Mouse (Mus musculus): ENCODE data around the gene Cxcl17. TPM values are rescaled to one million over a fixed set of nuclear protein-coding genes. Genes with fewer than 3 reads are reported as not detected.

The Cxcl17 gene
- polyA plus RNA-seq, 1 experiment: 0.06 TPM

DNA sequence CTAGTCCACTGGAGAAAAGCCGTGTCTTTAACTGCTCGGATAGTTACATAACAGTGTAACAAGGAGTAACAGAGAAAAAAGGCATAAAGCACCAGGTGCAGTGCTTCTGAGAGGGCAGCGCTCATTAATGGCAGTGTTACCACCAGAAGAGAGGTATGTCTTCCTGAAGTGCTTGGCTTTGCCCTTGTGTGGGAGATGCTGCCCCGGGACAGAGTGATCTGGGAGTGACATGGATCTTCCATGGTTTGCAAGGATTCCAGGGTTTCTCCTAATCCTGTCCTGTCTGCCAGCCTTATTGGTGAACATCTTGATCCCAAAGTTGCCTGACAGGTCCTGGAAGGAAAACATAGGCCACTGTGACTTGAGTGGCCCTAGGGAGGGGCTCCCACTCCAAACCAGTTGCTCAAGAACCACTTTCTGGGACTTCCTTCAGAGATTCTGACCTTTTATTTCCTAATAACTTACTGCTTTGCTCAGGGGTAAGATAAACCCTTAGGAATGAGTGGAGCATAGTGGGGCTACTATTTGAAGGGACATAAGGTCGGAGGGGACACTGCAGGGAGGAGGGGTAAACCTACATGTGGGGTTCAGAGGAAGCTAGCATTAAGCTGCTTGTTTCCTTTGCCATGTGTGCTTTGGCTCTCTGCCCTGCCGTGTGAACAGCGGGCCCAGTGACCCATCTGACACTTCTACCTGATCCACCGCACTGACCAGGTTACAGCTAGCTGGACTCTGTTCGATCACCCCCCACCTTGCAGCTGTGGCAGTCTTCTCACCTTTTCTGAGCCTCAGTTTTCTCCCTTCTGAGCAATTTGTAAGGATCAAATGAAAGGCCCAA is 27.5 kb upstream of the Cxcl17 start:
- Histone ChIP-seq H3ac (ENCODE audit: control insufficient read depth, insufficient read length) (no peak overlapping the region), H3K4me2 (ENCODE audit: low read depth) (no peak overlapping the region), H3K27me3 (ENCODE audit: control insufficient read depth, insufficient read depth, insufficient read length) (peaks cover 8% of the 10 kb centered on the region), H3K79me2 (ENCODE audit: control insufficient read depth, insufficient read depth) (no peaks in the 10 kb centered on the region), H3K4me3 (no peak overlapping the region), H3K36me3 (ENCODE audit: control insufficient read depth, insufficient read depth) (no peaks in the 10 kb centered on the region)
- TF ChIP-seq TCF3 (IDR thresholded peaks at IDR 0.05; ENCODE audit: insufficient read length, low read depth) (no peak), MAX (IDR thresholded peaks at IDR 0.05; ENCODE audit: low read depth) (no peak), TCF12 (IDR thresholded peaks at IDR 0.05; ENCODE audit: insufficient read depth, poor library complexity, severe bottlenecking) (no peak), USF1 (IDR thresholded peaks at IDR 0.05; ENCODE audit: low read depth) (no peak), CEBPB (IDR thresholded peaks at IDR 0.05; ENCODE audit: insufficient read depth, poor library complexity, severe bottlenecking) (no peak), MYOD1 (IDR thresholded peaks at IDR 0.05; ENCODE audit: control insufficient read depth in 1 of 3, insufficient read length in 2 of 3, low read depth in 2 of 3) (no peak), POLR2AphosphoS2 (IDR thresholded peaks at IDR 0.05; ENCODE audit: insufficient read length, low read depth) (no peak), REST (IDR thresholded peaks at IDR 0.05; ENCODE audit: insufficient read depth, insufficient read length) (no peak), POLR2A (IDR thresholded peaks at IDR 0.05; ENCODE audit: insufficient read length, low read depth) (no peak), E2F4 (IDR thresholded peaks at IDR 0.05; ENCODE audit: insufficient read depth) (no peak), MYOG (IDR thresholded peaks at IDR 0.05; ENCODE audit: control insufficient read depth in 1 of 3, insufficient read depth in 1 of 3, insufficient read length in 2 of 3, low read depth in 2 of 3) (no peak), SRF (IDR thresholded peaks at IDR 0.05; ENCODE audit: control insufficient read depth, insufficient read length, low read depth) (no peak)

DNA sequence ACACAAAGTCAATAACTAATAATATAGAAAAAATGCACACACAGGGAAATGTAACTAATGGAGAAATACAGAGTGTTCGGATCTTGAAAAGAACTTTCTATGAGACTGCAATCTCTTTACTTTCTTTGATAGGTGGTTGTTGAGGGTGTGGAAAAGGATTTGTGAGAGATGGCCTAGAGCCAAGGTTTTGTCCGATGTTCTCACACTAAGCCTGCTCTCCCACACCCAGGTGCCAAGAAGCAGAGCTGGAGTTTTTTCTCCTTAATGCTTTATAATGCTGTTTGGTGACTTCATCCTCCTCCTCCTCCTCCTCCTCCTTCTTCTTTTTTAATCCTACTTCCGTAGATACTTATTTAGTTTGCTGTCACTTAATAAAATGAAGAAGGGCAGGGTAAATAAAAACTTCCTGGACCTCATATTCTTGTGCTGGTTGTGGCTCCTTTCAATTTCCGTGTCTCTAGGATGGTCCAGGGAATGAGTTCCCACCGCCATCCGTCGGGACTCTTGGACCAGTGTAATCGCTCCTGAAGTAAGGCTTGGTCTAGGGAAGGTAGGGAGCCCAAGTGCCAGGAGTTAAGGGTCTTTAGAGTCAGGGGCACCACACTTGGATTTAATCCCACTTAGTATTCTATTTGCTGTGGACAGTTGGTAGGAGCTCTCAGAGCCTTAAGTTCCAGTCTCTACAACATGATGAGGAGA is 26.6 kb upstream of the Cxcl17 start:
- Histone ChIP-seq H3K4me2 (ENCODE audit: low read depth) (no peak overlapping the region), H3K36me3 (ENCODE audit: control insufficient read depth, insufficient read depth) (no peaks in the 10 kb centered on the region), H3ac (ENCODE audit: control insufficient read depth, insufficient read length) (no peak overlapping the region), H3K79me2 (ENCODE audit: control insufficient read depth, insufficient read depth) (no peaks in the 10 kb centered on the region), H3K27me3 (ENCODE audit: control insufficient read depth, insufficient read depth, insufficient read length) (peaks cover 8% of the 10 kb centered on the region), H3K4me3 (no peak overlapping the region)
- TF ChIP-seq SRF (IDR thresholded peaks at IDR 0.05; ENCODE audit: control insufficient read depth, insufficient read length, low read depth): no peak
- TF ChIP-seq POLR2AphosphoS2 (IDR thresholded peaks at IDR 0.05; ENCODE audit: insufficient read length, low read depth): no peak
- TF ChIP-seq MYOG (IDR thresholded peaks at IDR 0.05; ENCODE audit: control insufficient read depth in 1 of 3, insufficient read depth in 1 of 3, insufficient read length in 2 of 3, low read depth in 2 of 3): no peak
- no peak for TF ChIP-seq REST (IDR thresholded peaks at IDR 0.05; ENCODE audit: insufficient read depth, insufficient read length)
- TF ChIP-seq TCF3 (IDR thresholded peaks at IDR 0.05; ENCODE audit: insufficient read length, low read depth): no peak
- TF ChIP-seq CEBPB (IDR thresholded peaks at IDR 0.05; ENCODE audit: insufficient read depth, poor library complexity, severe bottlenecking): no peak
- TF ChIP-seq TCF12 (IDR thresholded peaks at IDR 0.05; ENCODE audit: insufficient read depth, poor library complexity, severe bottlenecking): no peak
- TF ChIP-seq MYOD1 (IDR thresholded peaks at IDR 0.05; ENCODE audit: control insufficient read depth in 1 of 3, insufficient read length in 2 of 3, low read depth in 2 of 3): no peak
- no peak for TF ChIP-seq MAX (IDR thresholded peaks at IDR 0.05; ENCODE audit: low read depth)
- TF ChIP-seq E2F4 (IDR thresholded peaks at IDR 0.05; ENCODE audit: insufficient read depth): no peak
- TF ChIP-seq POLR2A (IDR thresholded peaks at IDR 0.05; ENCODE audit: insufficient read length, low read depth): no peak

DNA sequence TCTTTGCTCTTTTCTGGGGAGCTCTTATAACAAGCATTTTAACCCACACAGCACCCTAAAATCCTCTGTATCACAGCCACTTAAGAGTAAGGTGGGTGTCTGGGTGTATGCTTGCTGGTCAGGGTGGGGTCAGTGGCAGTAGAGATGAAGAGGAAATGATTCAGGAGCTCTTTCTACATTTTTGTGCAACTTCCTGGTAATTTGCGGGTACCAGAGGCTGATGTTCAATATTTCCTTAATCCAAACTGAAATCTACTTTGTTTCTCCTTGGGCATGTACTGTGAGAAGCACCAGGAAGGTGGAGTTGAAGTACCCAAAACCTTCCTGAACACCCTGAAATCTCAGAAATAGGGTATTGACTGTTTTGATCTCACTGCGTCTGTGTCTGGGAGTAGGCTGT is 24.0 kb upstream of the Cxcl17 start:
- H3K27me3 ChIP-seq (ENCODE audit: control insufficient read depth, insufficient read depth, insufficient read length): no peaks in the 10 kb centered on the region
- no peak overlapping the region for H3K4me2 ChIP-seq (ENCODE audit: low read depth)
- no peak overlapping the region for H3K4me3 ChIP-seq
- TF ChIP-seq POLR2A (IDR thresholded peaks at IDR 0.05; ENCODE audit: insufficient read length, low read depth) (no peak), REST (IDR thresholded peaks at IDR 0.05; ENCODE audit: insufficient read depth, insufficient read length) (no peak), MAX (IDR thresholded peaks at IDR 0.05; ENCODE audit: low read depth) (no peak), E2F4 (IDR thresholded peaks at IDR 0.05; ENCODE audit: insufficient read depth) (no peak)
- no peak overlapping the region for H3ac ChIP-seq (ENCODE audit: control insufficient read depth, insufficient read length)
- H3K79me2 ChIP-seq (ENCODE audit: control insufficient read depth, insufficient read depth): no peaks in the 10 kb centered on the region
- no peaks in the 10 kb centered on the region for H3K36me3 ChIP-seq (ENCODE audit: control insufficient read depth, insufficient read depth)

DNA sequence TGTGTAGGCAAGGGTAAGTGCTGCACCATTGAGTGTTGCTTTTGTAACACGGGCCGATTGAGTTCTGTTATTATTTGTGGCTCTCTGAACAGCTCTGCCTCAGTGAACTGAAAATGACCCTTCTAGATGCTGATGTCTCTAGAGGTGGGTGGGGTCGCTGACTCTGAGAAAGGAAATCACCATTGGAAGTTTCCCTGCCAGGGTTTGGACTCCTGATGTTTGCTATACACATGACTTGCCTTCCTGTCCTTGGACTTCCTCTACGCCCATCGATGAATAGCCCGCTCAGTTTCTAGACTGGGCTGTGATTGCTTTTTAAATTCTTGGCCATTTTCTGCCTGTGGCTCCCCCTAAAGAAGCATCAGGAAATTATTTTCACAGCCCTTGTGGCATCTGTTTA is 23.5 kb upstream of the Cxcl17 start:
- Histone ChIP-seq H3K36me3 (ENCODE audit: control insufficient read depth, insufficient read depth) (no peaks in the 10 kb centered on the region), H3K4me3 (no peak overlapping the region), H3ac (ENCODE audit: control insufficient read depth, insufficient read length) (no peak overlapping the region), H3K4me2 (ENCODE audit: low read depth) (no peak overlapping the region), H3K79me2 (ENCODE audit: control insufficient read depth, insufficient read depth) (no peaks in the 10 kb centered on the region), H3K27me3 (ENCODE audit: control insufficient read depth, insufficient read depth, insufficient read length) (no peaks in the 10 kb centered on the region)
- TF ChIP-seq REST (IDR thresholded peaks at IDR 0.05; ENCODE audit: insufficient read depth, insufficient read length) (no peak), POLR2A (IDR thresholded peaks at IDR 0.05; ENCODE audit: insufficient read length, low read depth) (no peak), MAX (IDR thresholded peaks at IDR 0.05; ENCODE audit: low read depth) (no peak), USF1 (IDR thresholded peaks at IDR 0.05; ENCODE audit: low read depth) (no peak), MYOG (IDR thresholded peaks at IDR 0.05; ENCODE audit: control insufficient read depth in 1 of 3, insufficient read depth in 1 of 3, insufficient read length in 2 of 3, low read depth in 2 of 3) (no peak), MYOD1 (IDR thresholded peaks at IDR 0.05; ENCODE audit: control insufficient read depth in 1 of 3, insufficient read length in 2 of 3, low read depth in 2 of 3) (no peak), POLR2AphosphoS2 (IDR thresholded peaks at IDR 0.05; ENCODE audit: insufficient read length, low read depth) (no peak), SRF (IDR thresholded peaks at IDR 0.05; ENCODE audit: control insufficient read depth, insufficient read length, low read depth) (no peak), E2F4 (IDR thresholded peaks at IDR 0.05; ENCODE audit: insufficient read depth) (no peak), TCF12 (IDR thresholded peaks at IDR 0.05; ENCODE audit: insufficient read depth, poor library complexity, severe bottlenecking) (no peak), TCF3 (IDR thresholded peaks at IDR 0.05; ENCODE audit: insufficient read length, low read depth) (no peak)
